Mouse (Mus musculus): Measurements from ENCODE around the gene Dlk1. TPM values are rescaled to one million over a fixed set of nuclear protein-coding genes. Genes with fewer than 3 reads are reported as not detected.

Dlk1 gene
- polyA plus RNA-seq, 1 experiment from 2014 or later = 67.1 TPM

DNA sequence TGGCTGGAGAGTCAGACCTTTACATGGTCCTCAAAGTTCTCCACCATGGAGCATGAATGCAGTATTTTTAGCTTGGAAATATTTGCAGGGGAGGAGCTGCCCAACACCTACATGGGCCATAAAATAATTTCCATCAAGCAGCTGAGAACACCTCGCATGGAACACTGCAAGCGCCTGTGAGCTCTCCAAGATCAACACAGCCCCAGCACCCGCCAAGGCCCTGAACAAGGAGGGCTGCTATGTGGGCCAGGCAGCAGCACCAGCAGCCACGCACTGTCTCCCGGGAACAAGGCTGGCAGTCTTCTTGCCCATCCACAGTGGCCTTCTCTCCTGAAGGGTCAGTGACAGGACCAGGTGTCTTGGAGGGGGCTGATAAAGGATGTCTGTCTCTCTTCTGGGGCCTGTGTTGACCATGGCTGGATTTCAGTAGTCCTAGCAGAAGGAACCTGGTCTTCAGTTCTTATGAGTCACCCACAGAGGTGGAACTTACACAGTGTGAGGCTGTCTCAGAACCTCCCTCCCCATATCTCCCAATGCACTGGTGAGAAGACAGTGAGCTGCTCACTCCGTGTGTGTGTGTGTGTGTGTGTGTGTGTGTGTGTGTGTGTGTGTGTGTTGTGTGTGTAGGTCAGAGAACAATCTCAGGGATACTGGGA is 20.0 kb upstream of the Dlk1 start:
- H3K27ac ChIP-seq (ENCODE audit: low read depth, low read length) = no peak overlapping the region
- H3K4me1 ChIP-seq (ENCODE audit: control insufficient read depth, insufficient read depth, low read length) = peaks cover 19% of the 10 kb centered on the region
- no peak overlapping the region for H3K4me3 ChIP-seq (ENCODE audit: low read depth, low read length)
- ATAC-seq (replicated peaks; ENCODE audit: insufficient number of reproducible peaks, low FRiP score, low TSS enrichment) = no peak
- H3K4me2 ChIP-seq = no peak overlapping the region
- 63% methylated on average over 6 of the region's 6 CpGs for WGBS (ENCODE audit: insufficient replicate concordance)
- H3K9me3 ChIP-seq (replicated peaks; ENCODE audit: control insufficient read depth, low read length) = no peaks in the 10 kb centered on the region
- no peak overlapping the region for H3K9ac ChIP-seq (ENCODE audit: low read depth, low read length)
- no peaks in the 10 kb centered on the region for H3K27me3 ChIP-seq (ENCODE audit: control insufficient read depth, insufficient read depth, low read length)
- no peaks in the 10 kb centered on the region for H3K36me3 ChIP-seq (ENCODE audit: control insufficient read depth, insufficient read depth, low read length)

DNA sequence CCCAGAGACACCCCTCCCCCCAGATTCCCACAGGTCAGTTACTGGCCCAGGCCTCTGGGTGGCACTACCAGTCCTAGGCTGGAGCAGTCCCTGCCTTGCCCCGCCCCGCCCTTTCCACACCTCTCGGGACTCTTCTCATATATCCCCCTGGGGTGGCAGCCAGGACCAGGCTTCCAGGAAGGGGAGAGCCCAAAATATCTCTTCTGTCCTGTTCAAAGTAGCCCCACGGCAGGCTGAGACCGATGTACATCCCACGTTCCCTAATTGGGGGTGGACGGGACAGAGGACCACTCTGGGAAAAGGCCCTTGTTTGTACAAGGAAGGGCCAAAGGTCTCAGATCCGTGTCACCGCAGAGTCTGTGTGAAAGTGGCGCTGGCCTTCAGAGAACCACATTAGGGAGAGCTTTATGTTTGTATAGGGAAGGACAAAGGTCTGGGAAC is 16.2 kb upstream of the Dlk1 start:
- WGBS (ENCODE audit: insufficient replicate concordance) = 7% methylated on average over 10 of the region's 10 CpGs
- Histone ChIP-seq H3K36me3 (ENCODE audit: control insufficient read depth, insufficient read depth, low read length) (no peaks in the 10 kb centered on the region), H3K27me3 (ENCODE audit: control insufficient read depth, insufficient read depth, low read length) (no peaks in the 10 kb centered on the region), H3K27ac (ENCODE audit: low read depth, low read length) (peak overlapping the region; percentile 58), H3K9me3 (replicated peaks; ENCODE audit: control insufficient read depth, low read length) (no peaks in the 10 kb centered on the region), H3K4me1 (ENCODE audit: control insufficient read depth, insufficient read depth, low read length) (peaks cover 42% of the 10 kb centered on the region), H3K4me2 (peak overlapping the region; percentile 45), H3K9ac (ENCODE audit: low read depth, low read length) (peak overlapping the region; percentile 46; the same call in 1 of the 2 replicates), H3K4me3 (ENCODE audit: low read depth, low read length) (no peak overlapping the region)
- ATAC-seq (replicated peaks; ENCODE audit: insufficient number of reproducible peaks, low FRiP score, low TSS enrichment) = peak; percentile 66

DNA sequence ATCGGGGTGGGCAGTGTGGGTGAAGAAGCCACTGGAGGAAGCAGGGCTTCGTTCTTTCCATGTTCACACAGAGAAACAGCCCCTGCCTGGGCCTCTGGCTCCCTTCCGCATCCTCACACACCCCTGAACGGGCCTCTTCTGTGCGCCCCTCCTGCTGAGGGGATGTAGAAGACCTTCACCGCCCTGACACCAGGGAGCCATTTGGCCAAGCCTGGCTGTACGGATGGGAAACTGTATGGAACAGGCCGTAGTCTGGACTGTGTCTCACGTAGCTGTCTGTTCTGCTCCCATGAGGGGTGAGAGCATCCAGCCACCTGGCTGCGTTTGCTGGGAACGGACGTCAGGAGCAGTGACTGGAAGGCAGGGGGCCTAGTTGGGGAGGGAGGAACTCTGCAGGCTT is 15.8 kb upstream of the Dlk1 start:
- Histone ChIP-seq H3K27me3 (ENCODE audit: control insufficient read depth, insufficient read depth, low read length) (no peaks in the 10 kb centered on the region), H3K4me1 (ENCODE audit: control insufficient read depth, insufficient read depth, low read length) (peaks cover 42% of the 10 kb centered on the region), H3K4me3 (ENCODE audit: low read depth, low read length) (no peak overlapping the region), H3K9ac (ENCODE audit: low read depth, low read length) (peak overlapping the region; percentile 46; the same call in 1 of the 2 replicates), H3K27ac (ENCODE audit: low read depth, low read length) (peak overlapping the region; percentile 58), H3K4me2 (peak overlapping the region; percentile 45; the same call in 1 of the 2 replicates), H3K9me3 (replicated peaks; ENCODE audit: control insufficient read depth, low read length) (no peaks in the 10 kb centered on the region), H3K36me3 (ENCODE audit: control insufficient read depth, insufficient read depth, low read length) (no peaks in the 10 kb centered on the region)
- ATAC-seq (replicated peaks; ENCODE audit: insufficient number of reproducible peaks, low FRiP score, low TSS enrichment) = peak; percentile 36; the same call in 1 of the 2 replicates
- WGBS (ENCODE audit: insufficient replicate concordance) = 11% methylated on average over 12 of the region's 12 CpGs

DNA sequence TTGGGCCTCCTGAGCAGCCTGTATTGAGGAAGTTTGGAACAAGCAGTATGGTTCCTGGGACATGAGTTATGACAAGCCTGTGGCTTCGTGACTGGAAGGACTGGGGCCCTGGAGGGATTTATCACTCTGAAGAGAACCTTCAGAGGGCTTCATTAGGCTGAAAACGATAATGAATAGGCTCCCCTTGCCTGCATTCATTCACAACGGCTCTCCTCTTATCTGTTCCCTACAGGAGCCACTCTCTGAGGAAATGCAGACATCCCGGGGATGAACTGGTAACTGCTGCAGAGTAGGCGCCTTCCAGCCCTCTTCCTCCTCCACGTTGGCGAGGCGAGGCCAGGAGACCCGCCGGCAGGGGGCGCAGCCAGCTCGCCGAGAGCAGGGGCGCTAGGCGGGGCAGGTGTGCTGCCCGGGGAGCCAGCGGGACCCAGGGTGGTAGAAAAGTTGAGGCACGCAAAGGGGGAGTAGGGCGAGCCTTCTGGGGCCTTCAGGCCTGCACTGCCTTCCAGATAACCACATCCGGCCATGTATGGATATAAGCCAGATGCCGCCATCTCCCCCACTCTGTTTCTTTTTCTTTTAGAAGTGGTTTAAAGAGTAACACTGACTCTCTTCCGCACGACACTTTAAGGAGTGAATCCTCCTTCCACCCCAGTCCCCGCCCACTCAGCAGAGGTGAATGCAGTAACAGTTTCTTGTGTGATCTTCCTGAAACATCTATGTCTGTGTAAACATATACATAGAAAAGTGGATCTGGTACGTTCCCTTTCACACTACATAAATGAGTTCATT is 14.9 kb upstream of the Dlk1 start:
- Histone ChIP-seq H3K36me3 (ENCODE audit: control insufficient read depth, insufficient read depth, low read length) (no peaks in the 10 kb centered on the region), H3K4me1 (ENCODE audit: control insufficient read depth, insufficient read depth, low read length) (peaks cover 42% of the 10 kb centered on the region), H3K9ac (ENCODE audit: low read depth, low read length) (peak overlapping the region; percentile 46), H3K9me3 (replicated peaks; ENCODE audit: control insufficient read depth, low read length) (no peaks in the 10 kb centered on the region), H3K4me2 (peak overlapping the region; percentile 52), H3K27ac (ENCODE audit: low read depth, low read length) (peak overlapping the region; percentile 58), H3K27me3 (ENCODE audit: control insufficient read depth, insufficient read depth, low read length) (0 out of 2 replicates have a peak, but pooled peaks cover 3% of the 10 kb centered on the region), H3K4me3 (ENCODE audit: low read depth, low read length) (no peak overlapping the region)
- ATAC-seq (replicated peaks; ENCODE audit: insufficient number of reproducible peaks, low FRiP score, low TSS enrichment) = peak; percentile 52
- WGBS (ENCODE audit: insufficient replicate concordance) = 6% methylated on average over 25 of the region's 25 CpGs

DNA sequence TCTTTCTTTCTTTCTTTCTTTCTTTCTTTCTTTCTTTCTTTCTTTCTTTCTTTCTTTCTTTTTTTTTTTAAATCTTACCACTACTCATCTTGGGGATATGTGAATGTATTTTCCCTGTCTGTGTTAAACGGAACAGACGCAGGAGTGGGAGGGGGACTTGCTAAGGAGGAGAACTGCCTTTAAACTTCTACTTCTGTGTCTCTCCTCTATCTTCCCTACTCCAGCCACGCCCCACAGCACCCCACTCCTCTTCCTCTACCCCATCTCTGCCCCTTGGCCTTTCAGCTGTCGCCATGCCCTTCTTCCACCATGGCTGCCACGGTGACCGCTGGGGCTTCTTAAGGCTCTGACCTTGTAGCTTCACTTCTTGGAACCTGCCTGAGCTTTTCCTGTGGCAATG is 14.2 kb upstream of the Dlk1 start:
- Histone ChIP-seq H3K27ac (ENCODE audit: low read depth, low read length) (0 out of 2 replicates have a peak overlapping the region, but pooled peaks have one; percentile 12), H3K27me3 (ENCODE audit: control insufficient read depth, insufficient read depth, low read length) (0 out of 2 replicates have a peak, but pooled peaks cover 3% of the 10 kb centered on the region), H3K9me3 (replicated peaks; ENCODE audit: control insufficient read depth, low read length) (no peaks in the 10 kb centered on the region), H3K36me3 (ENCODE audit: control insufficient read depth, insufficient read depth, low read length) (no peaks in the 10 kb centered on the region), H3K4me3 (ENCODE audit: low read depth, low read length) (no peak overlapping the region), H3K4me2 (no peak overlapping the region), H3K9ac (ENCODE audit: low read depth, low read length) (no peak overlapping the region), H3K4me1 (ENCODE audit: control insufficient read depth, insufficient read depth, low read length) (peaks cover 45% of the 10 kb centered on the region)
- WGBS (ENCODE audit: insufficient replicate concordance) = 61% methylated on average over 6 of the region's 6 CpGs
- ATAC-seq (replicated peaks; ENCODE audit: insufficient number of reproducible peaks, low FRiP score, low TSS enrichment) = no peak

DNA sequence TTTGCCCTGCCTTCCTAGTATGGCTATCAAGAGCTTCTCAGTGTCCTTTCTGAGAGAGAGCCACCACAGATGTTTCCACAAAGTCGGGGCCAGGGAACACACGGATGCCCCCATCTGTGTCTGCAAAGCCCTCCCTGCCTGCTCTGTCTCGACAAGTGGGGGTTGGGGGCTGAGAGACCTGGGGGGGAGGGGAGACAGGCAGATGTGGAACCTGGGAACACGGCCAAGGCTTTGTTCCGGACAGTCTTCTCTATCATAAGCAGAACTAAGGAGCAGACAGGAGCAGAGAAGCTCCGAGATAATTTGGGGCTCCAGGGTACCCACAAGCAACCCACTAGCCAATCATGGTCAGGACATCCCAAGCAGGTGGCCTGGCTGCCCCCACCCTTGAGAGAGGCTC is 12.6 kb upstream of the Dlk1 start:
- H3K9ac ChIP-seq (ENCODE audit: low read depth, low read length) = no peak overlapping the region
- no peaks in the 10 kb centered on the region for H3K9me3 ChIP-seq (replicated peaks; ENCODE audit: control insufficient read depth, low read length)
- H3K36me3 ChIP-seq (ENCODE audit: control insufficient read depth, insufficient read depth, low read length) = no peaks in the 10 kb centered on the region
- no peak overlapping the region for H3K27ac ChIP-seq (ENCODE audit: low read depth, low read length)
- H3K4me3 ChIP-seq (ENCODE audit: low read depth, low read length) = no peak overlapping the region
- no peak for ATAC-seq (replicated peaks; ENCODE audit: insufficient number of reproducible peaks, low FRiP score, low TSS enrichment)
- no peak overlapping the region for H3K4me2 ChIP-seq
- 0 out of 2 replicates have a peak, but pooled peaks cover 3% of the 10 kb centered on the region for H3K27me3 ChIP-seq (ENCODE audit: control insufficient read depth, insufficient read depth, low read length)
- WGBS (ENCODE audit: insufficient replicate concordance) = 45% methylated on average over 6 of the region's 6 CpGs
- peaks cover 45% of the 10 kb centered on the region for H3K4me1 ChIP-seq (ENCODE audit: control insufficient read depth, insufficient read depth, low read length)

DNA sequence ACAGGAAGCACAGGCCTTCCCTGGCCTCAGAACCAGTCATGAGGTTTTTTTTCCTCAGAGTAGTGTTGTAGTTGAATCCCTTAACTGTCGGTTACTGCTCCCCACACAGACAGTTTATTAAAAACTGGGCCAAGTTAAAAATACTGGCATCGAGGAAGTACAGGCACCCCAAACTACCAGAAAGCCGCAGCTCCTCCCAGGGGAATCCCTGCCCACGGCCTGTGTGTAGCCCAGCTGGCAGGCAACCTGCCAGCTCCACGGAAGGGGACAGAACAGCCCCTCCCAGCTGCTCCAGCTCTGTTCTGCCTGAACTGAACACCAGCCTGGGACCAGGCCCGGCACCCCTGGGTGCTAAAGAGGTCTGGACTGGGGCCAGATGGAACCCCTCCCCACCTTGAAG is 11.3 kb upstream of the Dlk1 start:
- Histone ChIP-seq H3K4me1 (ENCODE audit: control insufficient read depth, insufficient read depth, low read length) (peaks cover 49% of the 10 kb centered on the region), H3K4me2 (no peak overlapping the region), H3K4me3 (ENCODE audit: low read depth, low read length) (no peak overlapping the region), H3K9me3 (replicated peaks; ENCODE audit: control insufficient read depth, low read length) (no peaks in the 10 kb centered on the region), H3K27ac (ENCODE audit: low read depth, low read length) (no peak overlapping the region), H3K9ac (ENCODE audit: low read depth, low read length) (no peak overlapping the region), H3K27me3 (ENCODE audit: control insufficient read depth, insufficient read depth, low read length) (peaks cover 8% of the 10 kb centered on the region; the same call in 1 of the 2 replicates), H3K36me3 (ENCODE audit: control insufficient read depth, insufficient read depth, low read length) (no peaks in the 10 kb centered on the region)
- WGBS (ENCODE audit: insufficient replicate concordance) = 60% methylated on average over 6 of the region's 6 CpGs
- no peak for ATAC-seq (replicated peaks; ENCODE audit: insufficient number of reproducible peaks, low FRiP score, low TSS enrichment)

DNA sequence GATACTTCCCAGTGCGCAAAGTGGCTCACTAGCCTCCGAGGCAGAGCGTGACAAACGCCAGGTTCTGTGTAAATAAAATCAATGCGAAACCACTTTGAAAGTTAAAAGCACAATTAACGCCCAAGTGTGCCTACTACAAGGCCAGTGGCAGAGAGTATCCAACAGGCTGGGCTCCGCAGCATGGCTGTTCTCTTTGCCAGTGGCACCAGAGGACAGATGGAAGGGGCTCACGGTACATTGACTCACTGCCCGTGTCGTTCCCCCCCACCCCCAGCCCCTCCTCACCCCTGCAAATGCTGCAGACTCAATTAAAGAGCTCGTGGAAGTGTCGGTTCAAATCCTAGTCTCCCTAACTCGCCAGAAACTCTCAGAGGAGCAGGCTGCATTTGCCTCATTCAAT is 10.5 kb upstream of the Dlk1 start:
- Histone ChIP-seq H3K4me3 (ENCODE audit: low read depth, low read length) (no peak overlapping the region), H3K27ac (ENCODE audit: low read depth, low read length) (no peak overlapping the region), H3K4me2 (no peak overlapping the region), H3K9me3 (replicated peaks; ENCODE audit: control insufficient read depth, low read length) (no peaks in the 10 kb centered on the region), H3K4me1 (ENCODE audit: control insufficient read depth, insufficient read depth, low read length) (peaks cover 45% of the 10 kb centered on the region), H3K9ac (ENCODE audit: low read depth, low read length) (no peak overlapping the region), H3K27me3 (ENCODE audit: control insufficient read depth, insufficient read depth, low read length) (peaks cover 8% of the 10 kb centered on the region; the same call in 1 of the 2 replicates), H3K36me3 (ENCODE audit: control insufficient read depth, insufficient read depth, low read length) (no peaks in the 10 kb centered on the region)
- ATAC-seq (replicated peaks; ENCODE audit: insufficient number of reproducible peaks, low FRiP score, low TSS enrichment) = no peak
- WGBS (ENCODE audit: insufficient replicate concordance) = 63% methylated on average over 13 of the region's 13 CpGs

Data from heart, embryonic 11.5 days (tissue).